Mouse (Mus musculus) megakaryocyte, embryonic 14.5 days (primary cell): ENCODE results near the gene Ddx42.

Experiments used
- FLI1 ChIP-seq: IDR thresholded peaks from 2 replicates; pipeline ENCODE4 v1.6.1; 2012; ENCODE audit warnings: low read length, inconsistent platforms, mixed read lengths
- GATA1 ChIP-seq: IDR thresholded peaks from 3 replicates; pipeline ENCODE4 v1.6.1; 2012; ENCODE audit warnings: mixed read lengths, low read length, inconsistent platforms, borderline replicate concordance

DNA sequence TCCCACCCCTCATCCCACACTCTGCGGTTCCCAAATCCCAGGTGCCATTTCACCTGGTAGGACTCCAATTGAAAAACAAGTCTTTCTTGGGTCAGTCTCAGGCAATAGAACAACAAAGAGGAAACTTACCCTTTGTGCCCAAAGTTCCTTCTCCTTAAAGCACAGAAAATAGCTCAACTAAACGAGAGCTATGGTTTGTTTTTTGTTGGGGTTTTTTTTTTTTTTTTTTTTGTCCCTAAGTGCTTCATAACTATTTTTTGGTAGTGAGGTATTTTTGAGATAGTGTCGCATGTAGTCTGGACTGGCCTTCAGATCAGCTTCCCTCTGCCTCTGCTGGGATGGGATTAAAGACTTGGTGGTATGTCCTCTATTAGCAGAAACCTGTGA lies 22.6 kb upstream of the Ddx42 start:
- TF ChIP-seq FLI1 (no peak), GATA1 (no peak)
